Mouse (Mus musculus) layer of hippocampus, adult 2 months (tissue): ENCODE results near the gene Cebpz. TPM values are rescaled to one million over a fixed set of nuclear protein-coding genes. Genes with fewer than 3 reads are reported as not detected.
A peak's percentile ranks its signal among the peaks of the same experiment; 100 is the strongest.

Source experiments
- DNase-seq, 2 experiments: peaks; one replicate each; pipeline ENCODE4 v3.0.0; 2022; ENCODE audit warnings: low spot score in 2 of 2
- H3K27ac ChIP-seq: fragments of 200-600 bp; 2 replicates; pipeline ENCODE4 v1.8.1; 2022
- H3K4me3 ChIP-seq: fragments of 200-600 bp; 2 replicates; pipeline ENCODE4 v1.8.1; 2022; ENCODE audit warnings: mild to moderate bottlenecking
- CTCF ChIP-seq: fragments of 200-600 bp; conservative IDR thresholded peaks from 2 replicates; pipeline ENCODE4 v1.8.1; 2022; ENCODE audit warnings: antibody characterized with exemption, mild to moderate bottlenecking, moderate library complexity
- total RNA-seq, 2 experiments: library from RNA; stranded (reverse); gene quantifications; 2 replicates each; pipeline ENCODE4 v1.2.3; 2021

The Cebpz gene
- total RNA-seq, 2 experiments from 2014 or later = 36.2 to 36.9 TPM

DNA sequence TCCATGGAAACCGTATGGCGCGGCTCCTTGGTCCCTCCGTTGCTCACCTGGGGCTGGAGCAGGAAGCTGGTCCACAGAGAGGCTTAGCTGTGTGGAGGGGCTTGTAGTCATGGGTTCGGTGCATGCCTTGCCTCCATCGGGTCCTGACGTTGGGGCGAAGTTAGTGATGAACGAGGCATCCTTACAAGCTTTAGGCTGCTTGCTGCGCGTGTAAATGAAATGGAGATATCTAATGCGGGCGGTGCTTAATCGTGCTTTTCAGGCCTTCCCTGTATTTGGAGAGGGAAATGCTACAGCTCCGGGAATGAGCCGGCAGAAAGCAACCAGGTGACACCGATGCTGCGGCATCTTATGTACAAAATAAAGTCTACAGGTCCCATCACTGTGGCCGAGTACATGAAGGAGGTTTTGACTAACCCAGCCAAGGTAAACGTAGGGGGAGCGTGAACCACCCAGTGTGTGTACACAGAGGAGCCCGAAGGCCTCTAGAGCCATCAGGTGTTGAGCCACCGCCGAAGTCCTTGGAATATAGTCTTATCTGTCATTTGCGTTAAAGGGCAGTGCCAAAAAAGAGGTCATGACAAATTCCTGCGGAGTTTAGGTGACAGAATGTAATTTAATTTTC, 475 bp upstream of the Cebpz start:
- Histone ChIP-seq H3K4me3 (peak overlapping the region; percentile 88), H3K27ac (peak overlapping the region; percentile 85)
- TF ChIP-seq CTCF = no peak
- DNase-seq = no peak

DNA sequence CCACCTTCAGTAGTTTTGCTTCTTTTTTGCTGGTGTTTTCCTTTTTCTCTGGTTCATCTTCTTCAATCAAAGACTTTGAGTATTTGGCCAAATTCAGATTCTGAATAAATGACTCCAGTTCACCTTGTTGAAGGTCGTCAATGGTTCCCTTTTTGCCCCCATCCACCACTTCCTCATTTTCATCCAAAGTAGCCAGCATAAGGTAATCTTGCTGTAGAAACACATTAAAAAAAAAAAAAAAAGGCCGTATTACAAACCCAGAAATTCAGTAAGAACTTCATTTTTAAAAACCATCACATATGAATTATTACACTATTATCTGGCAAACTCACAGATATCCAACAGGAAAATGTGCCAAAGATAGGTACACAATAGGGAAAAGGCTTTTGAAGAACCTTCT, 1.0 kb downstream of the Cebpz start:
- TF ChIP-seq CTCF = no peak
- peak overlapping the region; percentile 88 for H3K4me3 ChIP-seq

DNA sequence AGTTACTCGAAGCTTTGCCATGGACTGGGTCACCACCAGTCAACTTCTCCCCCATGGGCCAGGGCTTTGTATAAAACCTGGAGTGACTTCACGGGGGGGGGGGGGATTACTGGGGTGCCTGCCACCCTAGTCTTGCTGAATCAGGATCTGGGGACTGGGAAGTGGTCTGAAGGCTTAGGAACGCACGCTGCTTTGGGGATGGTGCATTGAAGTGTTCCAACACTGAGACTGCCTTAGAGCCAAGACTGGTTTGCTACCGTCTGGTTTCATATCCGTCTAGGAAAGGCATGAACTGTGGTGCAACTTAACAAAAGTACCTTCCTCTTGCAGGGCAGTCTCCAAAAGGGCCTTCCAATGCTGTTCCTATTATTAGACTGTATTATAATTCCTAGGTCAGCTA, 19.2 kb downstream of the Cebpz start:
- TF ChIP-seq CTCF = no peak
- DNase-seq = no peak
- peak overlapping the region; percentile 94 for H3K27ac ChIP-seq
- H3K4me3 ChIP-seq = no peak overlapping the region

More for the DNA sequence above, 1.0 kb downstream of the Cebpz start:
- DNase-seq = no peak
- H3K27ac ChIP-seq = no peak overlapping the region

DNA sequence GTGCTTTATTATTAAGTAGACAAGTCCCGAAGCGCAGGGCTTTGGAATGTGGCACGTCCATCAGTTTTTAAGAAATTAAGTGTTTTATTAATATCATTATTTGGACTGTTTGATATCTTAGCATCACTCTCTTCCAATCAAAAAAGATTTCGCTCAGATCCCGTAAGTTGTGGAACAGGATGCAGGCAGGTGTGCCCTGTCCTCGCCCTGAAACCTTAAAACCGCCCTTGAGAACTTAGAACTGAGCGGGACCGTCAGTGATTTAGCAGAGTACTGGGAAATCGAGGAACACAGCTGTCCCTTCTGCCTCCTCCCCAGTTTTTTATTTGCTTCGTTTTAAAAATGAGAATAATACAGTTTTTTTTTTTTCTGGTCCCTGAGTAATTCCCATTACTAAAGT, 20.0 kb downstream of the Cebpz start:
- Histone ChIP-seq H3K4me3 (peak overlapping the region; percentile 86), H3K27ac (peak overlapping the region; percentile 94)
- TF ChIP-seq CTCF = no peak
- DNase-seq = no peak

DNA sequence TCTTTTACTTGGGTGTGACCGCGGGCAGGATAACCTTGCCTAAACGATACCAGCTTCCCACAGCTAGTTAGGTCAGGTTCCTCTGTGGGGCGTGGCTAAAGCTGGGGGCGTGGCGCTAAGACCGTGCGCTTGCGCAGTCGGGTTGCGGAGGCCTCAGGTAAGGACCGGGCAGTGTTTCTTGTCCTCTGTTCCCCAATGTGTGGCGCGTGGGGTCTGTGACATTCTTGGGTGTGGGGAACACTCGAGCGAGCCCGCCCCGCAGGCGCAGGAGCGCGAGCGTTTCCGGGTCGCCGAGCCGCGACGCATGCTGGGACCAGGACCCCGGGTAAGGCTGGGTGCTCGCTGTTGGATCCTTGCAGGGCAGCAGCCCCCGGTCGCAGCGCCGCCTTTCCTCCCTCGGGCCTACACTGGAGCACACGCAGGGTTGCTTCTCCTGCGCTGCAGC, 20.5 kb downstream of the Cebpz start, which contains the start of gene Cebpzos:
Gene Cebpzos (plus strand): TSS at position 132 of the 445 bp plus-strand sequence.
- TF ChIP-seq CTCF = no peak
- peak within 1 kb of the TSS; percentile 86 for H3K4me3 ChIP-seq
- peak within 1 kb of the TSS; percentile 94 for H3K27ac ChIP-seq
- peak; percentile 85 to 90 for DNase-seq

DNA sequence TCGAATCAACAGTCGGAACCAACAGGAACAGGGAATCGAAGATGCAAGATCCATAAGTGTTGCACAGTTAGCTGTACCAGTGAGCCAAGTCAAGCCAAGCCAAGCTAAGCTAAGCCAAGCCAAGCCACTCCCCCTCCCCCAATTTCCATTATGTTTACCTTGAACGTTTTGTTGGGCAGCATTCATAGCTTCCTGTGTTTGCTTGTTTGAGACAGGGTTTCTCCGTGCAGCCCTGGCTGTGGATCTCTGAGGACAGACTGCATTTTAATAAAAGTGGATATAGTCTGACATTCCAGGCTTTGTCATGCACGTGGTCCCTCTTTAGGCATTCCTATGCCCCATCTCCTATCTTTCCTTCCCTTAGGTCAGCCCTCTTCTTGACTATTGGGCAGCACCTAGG, 21.1 kb downstream of the Cebpz start:
- no peak for TF ChIP-seq CTCF
- no peak for DNase-seq
- Histone ChIP-seq H3K4me3 (peak overlapping the region; percentile 86), H3K27ac (peak overlapping the region; percentile 94)

DNA sequence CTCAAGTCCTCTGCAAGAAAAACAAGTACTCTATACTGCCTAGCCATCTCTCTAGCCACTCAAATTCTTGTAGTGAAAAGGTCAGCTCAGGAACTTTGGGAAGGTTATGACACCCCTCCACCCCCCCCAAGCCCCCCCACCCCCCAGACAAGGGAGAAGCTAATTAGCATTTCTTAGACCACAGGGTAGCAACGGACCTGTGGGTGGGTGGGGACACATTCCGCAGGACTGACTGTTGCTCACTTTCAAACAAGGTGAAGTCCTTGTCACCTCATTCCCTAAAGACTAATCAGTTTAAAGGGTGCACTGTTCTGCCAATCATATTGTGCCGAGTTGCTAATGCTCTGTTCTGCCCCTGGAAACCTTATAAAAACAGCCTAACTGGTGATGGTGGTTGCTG, 22.9 kb downstream of the Cebpz start:
- H3K4me3 ChIP-seq = no peak overlapping the region
- DNase-seq = no peak
- no peak overlapping the region for H3K27ac ChIP-seq
- no peak for TF ChIP-seq CTCF

DNA sequence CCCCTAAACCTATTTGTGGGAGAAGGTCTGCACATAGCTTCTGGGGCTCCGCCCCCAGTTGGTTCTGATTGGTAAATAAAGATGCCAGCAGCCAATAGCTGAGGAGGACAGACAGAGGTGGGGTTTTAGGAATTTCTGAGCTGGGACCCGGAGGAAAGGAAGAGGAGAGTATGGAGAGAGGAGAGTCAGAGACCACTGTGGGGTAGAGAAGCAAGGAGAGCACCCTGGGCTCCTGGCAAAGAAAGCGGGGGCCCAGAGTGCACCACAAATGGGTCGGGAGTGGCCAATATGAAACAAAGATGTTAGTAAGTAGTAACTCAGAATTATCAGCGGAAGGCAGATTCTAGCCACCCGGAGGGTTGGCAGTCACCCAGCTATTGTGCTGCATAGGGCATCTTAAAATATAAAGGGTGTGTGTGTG, 24.0 kb downstream of the Cebpz start:
- DNase-seq = no peak
- H3K27ac ChIP-seq = no peak overlapping the region
- TF ChIP-seq CTCF = no peak
- peak overlapping the region; percentile 45 for H3K4me3 ChIP-seq

DNA sequence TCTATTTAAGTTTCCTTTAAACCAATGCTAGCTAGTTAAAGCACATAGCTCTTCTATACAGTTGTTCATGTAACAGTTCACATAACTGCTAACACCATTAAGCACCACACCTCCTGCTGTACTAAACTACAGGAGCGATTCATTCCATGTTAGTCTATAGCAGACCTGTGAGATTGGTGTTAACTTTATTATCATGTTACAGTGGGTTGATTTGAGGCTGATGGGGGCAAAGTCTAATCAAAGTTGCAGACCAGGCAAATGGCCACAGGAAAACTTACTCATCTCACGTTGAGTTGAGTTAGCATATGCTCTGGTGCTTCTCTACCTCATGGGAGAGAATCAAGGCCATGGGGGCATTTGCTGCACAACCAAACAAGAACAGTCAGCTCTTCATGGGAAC, 27.5 kb downstream of the Cebpz start:
- DNase-seq = no peak
- H3K4me3 ChIP-seq = no peak overlapping the region
- no peak for TF ChIP-seq CTCF
- no peak overlapping the region for H3K27ac ChIP-seq

DNA sequence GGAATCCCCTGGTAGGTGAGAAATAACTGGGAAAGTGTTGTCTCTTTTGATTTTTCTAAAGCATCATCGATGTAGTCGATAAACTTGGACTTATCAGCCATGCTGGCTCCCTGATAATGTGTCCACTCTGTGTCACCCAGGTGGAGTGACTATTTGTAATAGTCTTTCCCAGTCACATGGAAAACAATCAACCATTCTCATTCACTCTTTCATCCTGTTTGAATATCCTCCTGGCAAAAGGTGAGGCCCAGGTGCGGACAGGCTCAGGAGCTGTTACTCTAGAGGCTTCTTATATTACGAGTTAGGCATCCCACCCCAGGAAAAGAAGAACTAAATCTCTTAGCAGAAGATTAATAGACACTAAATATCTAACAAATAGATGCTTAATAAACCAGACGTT, 30.0 kb downstream of the Cebpz start, which contains the start of gene Sult6b1:
Gene Sult6b1 (minus strand): TSS at position 101 of the 400 bp plus-strand sequence.
- no peak for TF ChIP-seq CTCF
- H3K27ac ChIP-seq = no peak within 1 kb of the TSS
- H3K4me3 ChIP-seq = no peak within 1 kb of the TSS
- no peak for DNase-seq

DNA sequence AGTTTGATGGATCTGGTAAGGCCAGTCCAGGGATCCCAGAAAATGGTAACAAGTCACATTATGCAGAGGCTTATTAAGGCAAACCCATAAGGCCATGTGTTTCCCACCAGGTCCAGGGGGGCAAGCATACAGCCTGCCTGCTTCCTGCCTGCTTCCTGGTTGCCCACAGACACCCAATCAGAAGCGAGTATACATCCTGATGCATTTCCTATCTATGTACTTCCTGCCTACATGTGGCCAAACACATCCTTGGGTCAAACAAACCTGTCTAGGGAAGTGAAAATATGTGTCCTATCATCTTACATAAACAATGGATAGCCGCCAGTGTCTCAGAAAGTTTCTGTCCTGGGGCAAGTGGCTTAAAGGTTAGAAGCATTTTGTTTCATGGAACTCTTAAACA, 33.7 kb downstream of the Cebpz start:
- Histone ChIP-seq H3K4me3 (no peak overlapping the region), H3K27ac (no peak overlapping the region)
- no peak for TF ChIP-seq CTCF
- DNase-seq = no peak

DNA sequence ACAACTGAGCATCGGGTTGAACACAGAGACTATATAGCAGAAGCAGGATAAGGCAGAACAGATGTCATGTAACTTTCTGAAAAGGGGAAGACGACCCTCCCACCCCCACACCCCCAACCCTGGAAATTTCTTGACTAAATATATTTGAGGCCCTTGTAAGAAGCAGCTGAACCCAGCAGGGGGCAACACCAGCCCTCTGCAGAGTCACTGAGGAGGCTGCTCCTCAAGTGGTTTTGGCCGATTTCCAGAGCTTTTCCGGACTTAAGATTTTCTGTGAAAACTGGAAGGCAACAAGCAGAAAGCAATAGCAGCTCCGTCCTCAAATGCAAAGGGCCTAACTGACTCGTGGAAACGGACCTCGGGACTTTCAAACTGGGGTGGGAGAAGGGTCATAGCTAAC, 41.5 kb downstream of the Cebpz start:
- no peak overlapping the region for H3K4me3 ChIP-seq
- no peak overlapping the region for H3K27ac ChIP-seq
- TF ChIP-seq CTCF = peak; percentile 65
- DNase-seq = peak in 1 of 2 experiments; percentile 21

DNA sequence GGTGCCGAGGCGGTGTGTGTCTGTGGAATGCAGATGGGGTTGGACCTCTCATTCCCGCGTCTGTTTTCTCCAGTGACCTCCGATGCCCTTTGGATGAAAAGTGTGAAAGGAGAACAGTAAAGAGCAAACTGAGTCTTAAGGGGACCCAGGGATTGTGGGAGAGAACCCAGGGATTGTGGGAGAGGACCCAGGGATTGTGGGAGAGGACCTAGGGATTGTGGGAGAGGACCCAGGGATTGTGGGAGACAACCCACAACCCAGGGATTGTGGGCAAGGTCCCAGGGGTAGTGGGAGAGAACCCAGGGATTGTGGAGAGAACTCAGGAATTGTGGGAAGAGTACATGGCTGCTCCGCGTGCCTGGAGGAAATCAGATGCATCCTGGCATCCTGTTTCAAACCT, 41.9 kb downstream of the Cebpz start:
- H3K27ac ChIP-seq = no peak overlapping the region
- DNase-seq = no peak
- TF ChIP-seq CTCF = no peak
- H3K4me3 ChIP-seq = no peak overlapping the region

DNA sequence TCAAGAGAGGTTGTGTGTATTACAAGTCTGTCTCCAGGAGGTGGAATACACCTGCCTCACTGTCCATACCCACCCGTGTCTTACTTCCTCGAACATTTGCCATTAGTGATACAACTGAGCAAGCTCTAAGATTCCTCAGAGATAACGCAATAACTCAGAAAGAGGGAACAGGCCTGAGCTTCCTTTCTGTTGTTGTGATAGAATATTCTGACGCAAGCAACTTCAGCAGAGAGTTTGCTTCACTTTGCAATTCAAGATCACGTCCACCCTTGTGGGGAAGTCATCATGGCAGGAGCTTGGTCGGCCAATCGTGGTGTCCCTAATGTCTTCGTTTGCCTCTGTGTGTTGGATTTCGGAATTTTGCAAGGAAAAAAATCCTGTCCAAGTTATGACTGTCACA, 45.8 kb downstream of the Cebpz start:
- DNase-seq = no peak
- Histone ChIP-seq H3K4me3 (no peak overlapping the region), H3K27ac (no peak overlapping the region)
- no peak for TF ChIP-seq CTCF

DNA sequence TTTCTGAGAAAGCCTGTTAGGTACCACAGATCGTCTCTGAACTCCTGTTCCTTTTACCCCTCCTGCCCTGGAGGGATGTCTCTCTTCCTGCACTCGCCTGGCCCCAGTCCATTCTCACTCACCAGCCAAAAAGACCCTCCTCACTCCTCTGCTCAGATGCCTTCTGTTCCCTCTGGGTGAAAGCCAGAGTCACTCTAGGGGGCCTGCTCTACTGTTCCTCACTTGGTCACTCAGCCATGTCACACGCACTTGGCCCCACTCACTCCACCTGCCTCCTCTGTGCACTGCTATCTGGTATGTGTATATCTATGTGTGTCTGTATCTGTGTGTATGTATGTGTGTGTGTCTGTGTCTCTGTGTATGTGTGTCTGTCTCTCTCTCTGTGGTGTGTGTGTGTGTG, 47.7 kb downstream of the Cebpz start:
- no peak for TF ChIP-seq CTCF
- Histone ChIP-seq H3K27ac (no peak overlapping the region), H3K4me3 (no peak overlapping the region)
- DNase-seq = no peak
